Mouse (Mus musculus): Measurements from ENCODE around the gene Cdk19. TPM values are rescaled to one million over a fixed set of nuclear protein-coding genes. Genes with fewer than 3 reads are reported as not detected.

Gene Cdk19
- total and polyA plus RNA-seq, 3 experiments = 3.3 to 4.7 (median 4.0) TPM

DNA sequence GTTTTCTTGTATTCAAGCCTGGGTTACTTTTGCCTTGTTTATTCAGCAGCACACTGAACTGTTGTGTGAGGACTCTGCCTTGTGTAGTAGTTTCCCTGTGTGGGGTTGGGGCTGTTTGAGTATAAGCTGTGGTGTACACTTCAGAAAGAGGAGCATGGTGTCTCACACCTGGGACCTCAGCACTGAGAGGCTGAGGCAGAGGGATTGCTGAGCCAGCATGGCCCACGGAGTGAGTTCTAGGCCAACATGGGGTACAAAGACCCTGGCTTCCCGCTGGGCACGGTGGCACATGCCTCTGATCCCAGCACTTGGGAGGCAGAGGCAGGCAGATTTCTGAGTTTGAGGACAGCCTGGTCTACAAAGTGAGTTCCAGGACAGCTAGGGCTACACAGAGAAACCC, 139.3 kb downstream of the Cdk19 start:
- TF ChIP-seq CHD1 (IDR thresholded peaks at IDR 0.05; ENCODE audit: low read depth, low read length) (no peak), RCOR1 (conservative IDR thresholded peaks at IDR 0.05; ENCODE audit: low read depth, low read length) (no peak)
- H3K4me2 ChIP-seq (ENCODE audit: insufficient read depth, low read depth, poor library complexity, severe bottlenecking) = no peak overlapping the region
- no peak overlapping the region for H3K4me3 ChIP-seq (replicated peaks in 1 of 3; ENCODE audit: low read depth in 2 of 3, low read length in 2 of 3, poor library complexity in 1 of 3)
- H3K27ac ChIP-seq (ENCODE audit: insufficient read depth, low read depth) = no peak overlapping the region
- in situ Hi-C loops (cut with MboI; ENCODE audit: low pct_ligation_motif_present, low pct_unique_long_range_greater_than_20kb, low sequenced_read_pairs) (no loop called here), dilution Hi-C loops (cut with MboI; ENCODE audit: extremely low pct_ligation_motif_present, extremely low pct_unique_long_range_greater_than_20kb, low sequenced_read_pairs) (no loop called here)
- H3K27me3 ChIP-seq (replicated peaks) = no peaks in the 10 kb centered on the region
- no peak overlapping the region for H3K9ac ChIP-seq (ENCODE audit: insufficient read depth, low read depth)
- H3K79me2 ChIP-seq (replicated peaks; ENCODE audit: control insufficient read depth, extremely low read depth, insufficient read depth, poor library complexity, severe bottlenecking) = no peaks in the 10 kb centered on the region
- H3K9me3 ChIP-seq (replicated peaks; ENCODE audit: low read length) = no peaks in the 10 kb centered on the region
- H3K4me1 ChIP-seq (ENCODE audit: control insufficient read depth in 1 of 2, insufficient read depth in 2 of 2) = peaks cover 0 to 26% of the 10 kb centered on the region in 2 experiments; a peak in 3 of 4 replicates
- DNase-seq (ENCODE audit: extremely low read depth) = no peak
- peaks cover 6 to 21% of the 10 kb centered on the region in 2 experiments for H3K36me3 ChIP-seq (replicated peaks in 1 of 2; ENCODE audit: control insufficient read depth in 1 of 2, insufficient read depth in 1 of 2, low read length in 1 of 2)

DNA sequence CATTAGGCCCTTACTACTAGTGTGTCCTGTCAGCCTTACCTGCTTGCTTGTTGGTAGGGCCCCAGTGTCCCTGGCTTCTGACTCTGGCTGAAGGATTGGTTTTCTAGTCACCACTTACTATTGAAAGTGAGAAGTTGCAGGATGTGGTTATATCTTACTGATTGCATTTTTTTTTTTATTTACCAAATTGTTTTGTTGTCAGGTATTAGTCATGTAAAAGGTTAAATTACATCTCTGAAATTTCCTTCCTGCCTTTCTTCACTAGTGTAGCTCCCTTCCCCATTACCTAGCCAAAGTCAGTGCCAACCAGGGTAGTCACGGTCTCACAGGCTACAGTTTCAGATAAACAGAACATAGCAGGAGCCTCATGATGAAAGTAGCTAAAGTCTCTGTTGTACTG, 139.9 kb downstream of the Cdk19 start:
- dilution Hi-C loops (cut with MboI; ENCODE audit: extremely low pct_ligation_motif_present, extremely low pct_unique_long_range_greater_than_20kb, low sequenced_read_pairs) = no loop called here
- H3K4me1 ChIP-seq (ENCODE audit: control insufficient read depth in 1 of 2, insufficient read depth in 2 of 2) = peaks cover 0 to 26% of the 10 kb centered on the region in 2 experiments; a peak in 3 of 4 replicates
- H3K79me2 ChIP-seq (replicated peaks; ENCODE audit: control insufficient read depth, extremely low read depth, insufficient read depth, poor library complexity, severe bottlenecking) = no peaks in the 10 kb centered on the region
- no peak overlapping the region for H3K4me3 ChIP-seq (replicated peaks in 1 of 3; ENCODE audit: low read depth in 2 of 3, low read length in 2 of 3, poor library complexity in 1 of 3)
- H3K9me3 ChIP-seq (replicated peaks; ENCODE audit: low read length) = no peaks in the 10 kb centered on the region
- H3K9ac ChIP-seq (ENCODE audit: insufficient read depth, low read depth) = no peak overlapping the region
- TF ChIP-seq RCOR1 (conservative IDR thresholded peaks at IDR 0.05; ENCODE audit: low read depth, low read length) (no peak), CHD1 (IDR thresholded peaks at IDR 0.05; ENCODE audit: low read depth, low read length) (no peak)
- no peak overlapping the region for H3K4me2 ChIP-seq (ENCODE audit: insufficient read depth, low read depth, poor library complexity, severe bottlenecking)
- in situ Hi-C loops (cut with MboI; ENCODE audit: low pct_ligation_motif_present, low pct_unique_long_range_greater_than_20kb, low sequenced_read_pairs) = no loop called here
- H3K27ac ChIP-seq (ENCODE audit: insufficient read depth, low read depth) = no peak overlapping the region
- no peaks in the 10 kb centered on the region for H3K27me3 ChIP-seq (replicated peaks)
- H3K36me3 ChIP-seq (replicated peaks in 1 of 2; ENCODE audit: control insufficient read depth in 1 of 2, insufficient read depth in 1 of 2, low read length in 1 of 2) = peaks cover 6 to 21% of the 10 kb centered on the region in 2 experiments
- DNase-seq (ENCODE audit: extremely low read depth) = no peak

GRCm38 (mm10) chr10:40479621-40480193, 140.3 kb downstream of the Cdk19 start:
- dilution Hi-C loops (cut with MboI; ENCODE audit: extremely low pct_ligation_motif_present, extremely low pct_unique_long_range_greater_than_20kb, low sequenced_read_pairs) = no loop called here
- Histone ChIP-seq H3K79me2 (replicated peaks; ENCODE audit: control insufficient read depth, extremely low read depth, insufficient read depth, poor library complexity, severe bottlenecking) (no peaks in the 10 kb centered on the region), H3K27ac (ENCODE audit: insufficient read depth, low read depth) (no peak overlapping the region), H3K4me1 (ENCODE audit: control insufficient read depth in 1 of 2, insufficient read depth in 2 of 2) (peaks cover 0 to 26% of the 10 kb centered on the region in 2 experiments; a peak in 3 of 4 replicates), H3K36me3 (replicated peaks in 1 of 2; ENCODE audit: control insufficient read depth in 1 of 2, insufficient read depth in 1 of 2, low read length in 1 of 2) (peaks cover 6 to 21% of the 10 kb centered on the region in 2 experiments), H3K9ac (ENCODE audit: insufficient read depth, low read depth) (no peak overlapping the region), H3K27me3 (replicated peaks) (no peaks in the 10 kb centered on the region), H3K4me2 (ENCODE audit: insufficient read depth, low read depth, poor library complexity, severe bottlenecking) (no peak overlapping the region), H3K9me3 (replicated peaks; ENCODE audit: low read length) (no peaks in the 10 kb centered on the region), H3K4me3 (replicated peaks in 1 of 3; ENCODE audit: low read depth in 2 of 3, low read length in 2 of 3, poor library complexity in 1 of 3) (no peak overlapping the region)
- DNase-seq (ENCODE audit: extremely low read depth) = no peak
- in situ Hi-C loops (cut with MboI; ENCODE audit: low pct_ligation_motif_present, low pct_unique_long_range_greater_than_20kb, low sequenced_read_pairs) = no loop called here
- TF ChIP-seq NRF1 (IDR thresholded peaks at IDR 0.05; ENCODE audit: low read depth, low read length) (no peak), MAZ (IDR thresholded peaks at IDR 0.05; ENCODE audit: low read depth, low read length) (no peak), MEF2A (IDR thresholded peaks at IDR 0.05; ENCODE audit: borderline replicate concordance, low read depth, low read length) (no peak), USF2 (conservative IDR thresholded peaks at IDR 0.05; ENCODE audit: low read depth, low read length) (no peak), UBTF (IDR thresholded peaks at IDR 0.05; ENCODE audit: low read depth, low read length) (no peak), E2F4 (IDR thresholded peaks at IDR 0.05; ENCODE audit: insufficient replicate concordance, low read depth, low read length) (no peak), HCFC1 (IDR thresholded peaks at IDR 0.05; ENCODE audit: low read depth, low read length) (no peak), ZNF384 (IDR thresholded peaks at IDR 0.05; ENCODE audit: low read depth, low read length) (no peak), IRF4 (IDR thresholded peaks at IDR 0.05; ENCODE audit: low read depth, low read length) (no peak), ZKSCAN1 (IDR thresholded peaks at IDR 0.05; ENCODE audit: borderline replicate concordance, low read depth, low read length) (no peak), EP300 (IDR thresholded peaks at IDR 0.05; ENCODE audit: low read length) (no peak), TBP (conservative IDR thresholded peaks at IDR 0.05; ENCODE audit: low read depth, low read length) (no peak), CHD1 (IDR thresholded peaks at IDR 0.05; ENCODE audit: low read depth, low read length) (no peak)

Data from CH12.LX (cell line).